Mouse (Mus musculus): ENCODE results near the gene Mrtfb. TPM values are rescaled to one million over a fixed set of nuclear protein-coding genes. Genes with fewer than 3 reads are reported as not detected.

Mrtfb gene
- 25.5 to 31.3 TPM (median 29.2 TPM) in 4 replicates for total RNA-seq (2023; ENCODE audit: inconsistent age)

GRCm38 (mm10) chr16:13255855-13256635 is at the start of gene Mrtfb:
TSS of gene Mrtfb (plus strand) at chr16:13256481.

Other genes starting within 250 kb of the Mrtfb start
- 37.6 to 38.6 TPM (median 37.8 TPM) in 4 replicates for gene Ercc4, start 146.8 kb upstream of the Mrtfb start, total RNA-seq (2023; ENCODE audit: inconsistent age)

Measured in B cell, adult (primary cell).